Mouse (Mus musculus): ENCODE results near the gene Dtnbp1.

The Dtnbp1 gene

DNA sequence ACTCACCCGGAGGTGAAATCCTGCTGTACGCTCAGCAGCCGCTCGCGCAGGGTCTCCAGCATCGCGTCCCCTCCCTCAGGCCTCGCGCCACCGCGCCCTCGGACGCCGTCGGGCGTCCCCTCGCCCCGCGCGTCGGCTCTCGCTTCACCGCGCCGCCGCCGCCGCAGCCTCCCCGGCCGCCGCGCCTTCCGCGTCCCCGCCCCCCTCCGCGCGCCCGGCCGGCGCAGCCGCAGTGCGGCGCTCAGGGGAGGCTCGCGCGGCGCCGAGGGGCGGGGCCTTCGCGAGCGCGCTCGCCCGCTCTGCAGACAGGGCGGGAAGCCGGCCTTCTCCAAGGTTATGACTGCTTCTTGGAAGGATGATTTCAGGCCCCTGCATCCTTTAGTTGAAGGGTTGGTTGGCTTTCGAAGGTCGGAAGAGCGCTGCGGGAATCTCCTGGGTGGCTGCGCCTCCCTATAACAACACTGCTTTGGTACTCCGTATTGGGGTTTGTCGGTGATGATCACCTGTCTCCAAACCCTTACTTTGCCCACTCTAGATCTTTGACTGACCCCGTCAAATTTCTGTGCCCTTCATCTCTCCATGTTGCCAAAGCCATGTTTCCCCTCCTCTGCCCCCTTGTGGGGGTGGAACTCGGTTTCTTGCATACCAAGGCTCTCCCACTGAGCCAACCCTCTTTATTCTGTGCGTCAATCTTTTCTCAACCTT, at the start of gene Dtnbp1:
TSS of gene Dtnbp1 (minus strand) at position 237 of the 705 bp plus-strand sequence.
- DNase-seq (ENCODE audit: low read depth, low spot score): peak; percentile 90

DNA sequence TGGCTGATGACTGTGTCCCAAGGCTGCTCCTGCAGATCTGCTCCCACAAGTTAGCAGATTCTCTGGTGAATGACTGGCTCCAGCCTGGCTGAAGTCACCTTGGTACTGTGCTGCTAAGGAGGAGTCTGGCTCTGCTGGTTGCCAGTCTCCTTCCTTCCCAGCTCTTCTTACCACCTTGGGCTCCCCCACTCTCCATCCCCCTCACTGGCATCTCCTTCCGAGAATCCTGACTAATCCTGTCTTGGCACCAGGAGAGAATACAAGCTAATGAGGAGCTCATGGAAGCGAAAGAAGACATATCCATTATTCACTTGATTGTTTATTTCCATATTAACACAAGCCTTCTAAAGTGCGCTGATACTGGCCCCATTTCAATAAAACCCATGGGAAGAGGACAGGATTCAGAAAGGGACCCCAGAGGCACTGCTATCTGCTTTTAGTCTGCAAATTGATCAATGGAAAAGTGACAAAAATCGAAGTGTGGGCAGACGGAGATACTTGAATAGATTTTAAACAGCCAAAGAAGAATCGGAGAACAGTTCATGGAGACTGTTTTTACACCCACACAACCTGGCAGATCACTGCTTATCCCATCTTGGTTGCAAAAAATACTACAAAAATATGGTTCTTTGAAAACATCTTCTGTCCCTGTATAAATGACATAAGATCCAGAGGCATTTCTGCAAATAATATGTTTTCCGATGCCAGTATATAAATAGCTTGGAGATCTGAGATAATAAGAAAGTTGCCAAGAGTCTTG, 47.5 kb upstream of the Dtnbp1 start:
- no peak for DNase-seq (ENCODE audit: low read depth, low spot score)

DNA sequence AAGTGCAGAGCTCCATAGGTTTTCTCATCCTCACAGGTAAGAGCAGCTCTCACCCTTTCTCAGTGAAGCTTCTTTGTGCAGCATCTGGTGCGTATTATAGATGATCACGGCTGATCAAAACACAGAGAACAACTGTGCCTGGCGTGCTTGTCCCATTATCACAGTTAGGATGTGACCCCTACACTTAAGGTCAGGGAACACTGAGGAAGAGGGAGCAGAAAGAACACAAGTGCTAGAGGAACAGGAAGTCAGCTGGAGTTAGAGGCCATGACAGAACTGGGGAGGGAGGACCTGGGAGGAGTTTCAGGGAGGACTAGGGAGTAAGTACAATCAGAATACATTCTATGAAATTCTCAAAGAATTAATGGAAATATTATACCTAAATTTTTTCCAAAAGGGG, 41.5 kb upstream of the Dtnbp1 start:
- DNase-seq (ENCODE audit: low read depth, low spot score): no peak

DNA sequence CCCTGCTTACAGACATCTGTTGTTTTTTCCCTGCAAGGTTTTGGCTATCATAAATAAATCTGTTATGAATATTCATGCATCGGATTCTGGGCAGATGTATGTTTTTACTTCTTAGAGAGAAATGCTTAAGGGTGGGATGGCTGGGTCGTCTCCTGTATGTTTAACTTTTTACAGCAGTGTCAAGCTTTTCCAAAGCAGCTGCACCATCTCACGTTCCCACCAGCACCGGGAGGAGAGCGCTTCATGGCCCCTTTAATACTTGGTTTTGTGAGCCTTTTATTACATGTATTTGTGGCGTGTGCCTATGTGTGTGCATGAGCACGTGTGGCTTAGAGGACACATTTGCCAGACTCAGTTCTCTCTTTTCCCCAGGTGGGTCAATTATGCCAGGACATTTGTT, 38.8 kb upstream of the Dtnbp1 start:
- DNase-seq (ENCODE audit: low read depth, low spot score): no peak

DNA sequence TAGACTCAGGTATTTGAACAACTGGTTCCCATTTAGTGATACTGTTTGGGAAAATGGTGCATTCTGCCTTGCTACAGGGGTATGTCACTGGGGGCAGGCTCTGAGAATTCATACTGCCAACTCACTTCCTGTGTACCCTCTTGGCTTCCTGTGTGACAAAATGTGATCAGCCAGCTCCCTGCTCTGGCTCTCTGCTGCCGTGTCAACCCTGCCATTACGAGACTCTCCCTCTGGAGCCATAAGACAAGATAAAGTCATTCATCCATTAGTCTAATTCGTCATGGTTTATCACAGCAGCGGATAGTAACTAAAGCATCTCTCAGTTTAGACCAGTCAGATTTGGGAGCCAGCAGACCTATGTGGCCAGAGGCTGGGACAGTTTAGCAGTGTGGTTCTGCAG, 38.2 kb upstream of the Dtnbp1 start:
- peak; percentile 11 for DNase-seq (ENCODE audit: low read depth, low spot score)

DNA sequence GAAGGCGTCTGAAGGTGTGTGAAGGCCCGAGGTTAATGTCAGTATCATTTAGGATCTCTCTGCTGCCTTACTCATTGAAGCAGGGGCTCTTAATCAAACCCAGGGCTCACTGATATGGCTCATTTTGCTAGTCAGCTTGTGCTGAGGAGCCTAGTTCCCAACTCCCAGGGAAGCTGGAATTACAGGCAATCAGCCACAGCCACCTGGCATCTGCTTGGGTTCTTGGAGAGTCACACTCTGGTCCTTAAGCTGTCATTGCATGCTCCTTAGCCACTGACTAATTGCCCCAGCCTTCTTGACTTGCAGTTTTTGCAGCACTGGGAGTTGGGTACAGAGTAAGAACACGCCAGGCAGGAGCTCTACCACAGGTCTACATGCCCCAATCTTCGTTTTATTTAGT, 34.5 kb upstream of the Dtnbp1 start:
- no peak for DNase-seq (ENCODE audit: low read depth, low spot score)

DNA sequence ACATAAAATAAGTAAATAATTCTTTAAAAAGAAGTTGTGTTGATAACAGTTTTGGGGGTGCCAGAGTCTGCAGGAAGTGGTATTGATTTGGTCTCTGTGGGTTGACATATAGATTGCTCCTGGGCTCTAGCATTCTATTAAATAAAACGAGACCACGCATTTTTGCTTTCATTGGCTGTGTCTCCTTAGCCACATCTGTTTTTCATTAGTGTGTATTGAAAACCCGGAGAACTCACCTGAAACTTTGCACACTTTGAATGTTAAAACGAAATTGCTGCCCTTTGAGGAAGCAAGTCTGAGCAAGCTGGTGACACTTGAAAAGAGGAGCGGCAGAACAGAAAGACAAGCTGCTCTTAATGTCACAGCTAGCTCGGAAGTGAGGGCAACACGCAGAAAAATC, 32.8 kb upstream of the Dtnbp1 start:
- peak; percentile 9 for DNase-seq (ENCODE audit: low read depth, low spot score)

DNA sequence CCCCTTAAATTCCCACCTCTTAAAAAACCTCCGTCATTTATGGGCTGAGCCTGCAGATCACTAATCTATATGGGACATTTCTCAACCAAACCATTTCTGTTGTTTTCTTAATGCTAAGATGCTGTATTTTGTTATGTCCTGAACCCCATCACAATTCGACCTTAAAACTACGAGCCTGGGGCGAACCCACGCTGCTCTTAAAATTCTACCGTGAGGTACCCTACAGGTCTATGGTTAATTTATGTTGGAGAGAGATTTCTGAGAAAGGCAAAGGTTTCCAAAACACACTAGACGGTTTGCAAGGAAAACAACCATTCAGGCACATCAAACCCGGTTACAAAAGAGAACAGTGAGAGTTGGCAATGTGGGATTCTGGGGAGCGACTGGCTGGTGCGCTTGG, 31.4 kb upstream of the Dtnbp1 start:
- no peak for DNase-seq (ENCODE audit: low read depth, low spot score)

DNA sequence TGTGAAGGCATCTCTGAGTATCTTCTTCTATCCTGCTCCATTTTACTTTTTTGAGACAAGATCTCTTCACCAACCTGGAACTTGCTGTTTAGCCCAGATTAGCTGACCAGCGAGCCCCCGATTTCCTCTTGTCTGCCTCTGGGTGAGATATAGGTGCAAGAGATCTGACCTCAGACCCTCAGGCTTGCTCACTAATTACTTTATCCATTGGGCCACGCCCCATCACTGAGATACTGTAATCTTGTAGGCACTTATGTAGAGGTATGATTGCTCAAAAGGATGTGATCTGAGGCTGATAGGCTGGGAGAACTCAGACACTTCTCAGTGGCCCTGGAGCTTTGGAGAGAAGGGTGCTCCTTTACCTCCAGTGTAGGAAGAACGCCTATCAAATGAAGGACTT, 30.5 kb upstream of the Dtnbp1 start:
- DNase-seq (ENCODE audit: low read depth, low spot score): no peak

DNA sequence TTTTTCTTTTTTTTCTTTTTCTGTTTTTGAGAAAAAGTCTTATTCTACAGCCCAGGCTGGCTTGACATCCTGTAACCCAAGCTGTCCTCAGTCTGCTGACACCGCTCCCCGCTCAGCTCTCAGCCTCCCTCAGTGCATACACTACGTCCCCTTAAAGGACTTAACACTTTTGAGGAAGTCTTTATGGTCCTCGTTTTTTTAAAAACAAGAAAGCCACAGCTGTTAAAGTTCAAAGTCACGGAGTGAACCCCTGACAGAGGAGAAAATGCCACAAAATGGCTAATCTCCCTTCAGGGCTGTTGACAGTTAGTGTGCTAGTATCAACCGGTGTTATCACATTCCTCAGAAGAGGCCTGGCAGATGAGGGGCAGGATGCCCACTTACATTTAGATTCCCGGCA, 29.8 kb upstream of the Dtnbp1 start:
- no peak for DNase-seq (ENCODE audit: low read depth, low spot score)

DNA sequence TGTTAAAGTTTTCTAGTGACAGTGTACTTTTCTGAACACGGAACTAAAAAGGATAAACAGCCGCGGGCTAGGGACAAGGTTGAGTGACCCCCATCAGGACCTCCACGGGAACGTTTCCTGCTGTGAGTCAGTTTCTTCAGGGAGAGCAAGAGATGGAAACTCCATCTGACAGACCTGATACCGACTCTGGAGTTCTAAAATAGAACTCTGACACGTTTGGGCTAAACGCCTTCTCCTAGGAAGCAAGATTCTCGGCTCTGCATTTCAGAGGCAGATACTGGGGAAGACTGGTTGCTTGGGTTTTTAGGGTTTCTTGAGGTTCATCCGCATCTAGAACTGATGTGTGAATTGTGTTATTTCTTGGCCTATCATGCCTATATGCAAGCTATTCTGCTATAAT, 29.4 kb upstream of the Dtnbp1 start:
- DNase-seq (ENCODE audit: low read depth, low spot score): no peak

DNA sequence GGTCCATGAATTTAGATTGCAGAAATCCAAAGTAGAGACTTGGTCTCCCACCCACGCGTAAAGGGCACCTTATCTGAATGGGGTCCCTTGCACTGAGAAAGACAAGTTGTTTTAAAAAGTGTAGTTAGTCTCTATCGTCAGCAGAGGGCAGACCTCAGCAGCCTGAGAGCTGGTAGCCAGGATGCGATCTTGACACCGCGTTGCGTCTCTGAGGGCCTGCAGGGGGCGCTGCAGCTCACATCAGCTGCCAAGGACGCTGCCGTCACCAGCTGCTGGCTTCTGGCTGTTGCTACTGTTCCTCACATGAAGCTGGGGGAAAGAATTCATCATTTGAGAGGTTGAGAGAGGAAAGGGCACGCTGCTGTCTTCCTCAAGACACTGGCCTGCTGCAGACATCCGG, 28.9 kb upstream of the Dtnbp1 start:
- peak; percentile 96 for DNase-seq (ENCODE audit: low read depth, low spot score)

DNA sequence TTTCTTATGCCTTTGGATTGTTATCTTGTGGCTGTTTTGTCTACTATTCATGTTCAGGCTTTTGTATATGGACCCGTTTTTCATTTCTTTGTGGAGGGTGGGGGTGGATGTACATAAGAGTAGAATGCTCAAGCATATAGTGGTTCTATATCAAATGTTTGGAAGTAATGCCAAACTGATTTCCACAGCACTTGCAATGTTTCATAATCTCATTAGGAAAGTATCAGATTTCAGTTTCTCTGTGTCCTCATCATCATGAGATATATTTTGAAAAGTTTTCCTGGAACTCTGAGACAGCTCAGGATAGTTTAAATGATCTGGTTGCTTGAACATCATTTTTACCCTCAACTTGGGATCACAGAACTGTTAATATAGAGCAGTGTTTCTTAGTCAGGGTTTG, 27.8 kb upstream of the Dtnbp1 start:
- no peak for DNase-seq (ENCODE audit: low read depth, low spot score)

DNA sequence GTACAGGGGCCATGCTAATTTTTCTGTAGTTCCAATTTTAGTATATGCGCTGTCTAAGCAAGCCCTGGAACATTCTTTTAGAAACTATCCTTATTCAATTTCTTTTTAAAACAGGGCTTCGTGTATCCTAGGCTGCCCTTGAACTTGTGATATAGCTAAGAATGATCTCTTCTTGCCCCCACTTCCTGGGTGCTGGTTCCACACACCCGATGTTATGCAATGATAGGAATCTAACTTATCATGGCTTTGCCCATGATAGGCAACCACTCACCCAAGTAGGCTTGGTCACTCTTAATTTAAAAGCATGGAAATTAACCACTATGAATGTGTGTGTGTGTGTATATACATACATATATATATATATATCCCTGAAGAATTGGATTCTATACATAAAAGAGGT, 24.3 kb upstream of the Dtnbp1 start:
- no peak for DNase-seq (ENCODE audit: low read depth, low spot score)

DNA sequence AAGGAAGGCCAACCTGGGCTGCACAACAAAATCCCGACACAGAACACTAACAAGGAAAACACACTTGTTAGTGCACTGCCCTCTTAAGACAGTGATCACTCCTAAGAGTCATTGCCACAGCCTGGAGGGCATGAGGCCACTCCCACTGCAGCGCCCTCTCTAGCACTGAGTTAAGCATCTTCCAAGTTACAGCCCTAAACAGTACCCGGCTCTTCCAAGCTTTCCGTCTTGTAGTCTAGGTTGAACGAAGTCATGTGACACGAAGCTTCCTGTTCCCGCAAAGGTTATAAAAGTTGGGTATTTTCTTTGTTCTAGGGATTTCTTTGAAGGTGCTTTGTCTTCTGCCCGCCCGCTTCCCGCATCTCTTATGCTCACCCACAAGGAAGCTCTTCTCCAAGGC, 22.9 kb upstream of the Dtnbp1 start:
- no peak for DNase-seq (ENCODE audit: low read depth, low spot score)

DNA sequence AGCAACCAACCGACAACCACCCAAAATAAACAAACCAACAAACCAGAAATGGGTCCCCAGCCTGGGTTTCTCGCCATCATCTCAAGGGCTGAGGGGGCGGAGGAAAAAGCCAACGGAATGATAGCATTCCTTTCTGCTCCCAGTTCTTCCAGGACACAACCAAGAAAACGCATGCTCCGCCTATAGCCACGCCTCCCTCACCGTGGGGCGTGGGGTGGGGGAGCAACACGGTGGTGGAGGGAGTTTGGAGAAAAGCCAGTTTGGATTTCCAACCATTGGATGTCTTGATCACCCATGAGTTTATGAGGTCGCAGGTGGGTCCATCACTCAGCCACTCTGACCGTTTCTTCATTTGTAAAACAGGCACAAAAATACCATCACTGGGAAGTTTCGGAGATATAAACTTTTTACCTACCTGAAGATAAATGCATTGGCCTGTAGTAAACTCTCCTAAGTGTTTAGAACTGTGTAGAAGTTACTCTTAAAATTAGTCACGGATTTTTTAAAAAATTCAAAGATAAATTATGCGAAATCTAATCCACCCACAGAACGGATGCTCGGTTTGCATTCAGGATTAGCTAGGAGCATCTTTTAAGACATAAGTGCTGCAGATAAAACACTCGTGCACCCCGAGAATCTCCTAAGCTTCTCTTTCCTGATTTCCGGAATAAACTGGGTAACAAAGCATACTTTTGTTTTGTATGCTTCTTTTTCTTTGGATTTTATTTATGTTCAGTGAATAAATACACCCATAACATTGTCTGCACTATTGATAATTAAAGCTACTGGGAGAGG, 21.6 kb upstream of the Dtnbp1 start:
- no peak for DNase-seq (ENCODE audit: low read depth, low spot score)

DNA sequence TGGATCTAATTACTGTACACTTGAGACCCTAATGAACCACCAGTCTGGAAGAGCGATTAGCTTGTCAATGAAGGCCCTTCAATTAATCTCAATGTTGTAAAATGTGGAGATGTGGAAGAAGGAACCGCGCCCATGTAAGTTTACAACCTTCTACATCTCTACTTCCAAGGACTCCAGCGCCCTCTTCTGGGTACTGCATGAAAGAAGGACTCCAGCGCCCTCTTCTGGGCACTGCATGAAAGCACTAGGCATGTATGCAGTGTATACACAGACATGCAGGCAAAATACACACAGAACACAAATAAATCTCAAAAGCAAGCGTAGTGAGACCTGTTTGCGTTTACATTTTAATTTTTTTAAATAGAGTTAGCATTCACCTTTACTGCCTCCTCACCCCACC, 6.2 kb upstream of the Dtnbp1 start:
- DNase-seq (ENCODE audit: low read depth, low spot score): peak; percentile 76

DNA sequence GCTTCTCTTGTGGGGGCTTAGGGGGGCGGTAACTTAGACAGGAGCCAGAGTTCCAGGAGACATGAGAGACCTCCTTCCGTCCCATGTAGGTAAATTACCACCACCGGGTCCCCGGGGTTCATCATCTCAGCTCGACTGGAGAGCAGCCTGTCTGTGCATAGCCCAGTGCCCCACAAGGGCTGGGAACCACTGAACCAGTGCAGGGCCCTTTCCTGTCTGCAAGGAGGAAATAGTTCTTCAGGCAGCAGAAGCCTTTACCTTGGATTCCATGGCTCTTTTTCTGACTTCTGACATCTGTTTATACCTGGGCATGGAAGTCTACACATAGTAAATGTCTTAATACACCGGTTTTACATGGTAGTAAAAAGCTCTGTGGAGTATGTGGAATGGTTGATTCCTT, 5.8 kb upstream of the Dtnbp1 start:
- no peak for DNase-seq (ENCODE audit: low read depth, low spot score)

DNA sequence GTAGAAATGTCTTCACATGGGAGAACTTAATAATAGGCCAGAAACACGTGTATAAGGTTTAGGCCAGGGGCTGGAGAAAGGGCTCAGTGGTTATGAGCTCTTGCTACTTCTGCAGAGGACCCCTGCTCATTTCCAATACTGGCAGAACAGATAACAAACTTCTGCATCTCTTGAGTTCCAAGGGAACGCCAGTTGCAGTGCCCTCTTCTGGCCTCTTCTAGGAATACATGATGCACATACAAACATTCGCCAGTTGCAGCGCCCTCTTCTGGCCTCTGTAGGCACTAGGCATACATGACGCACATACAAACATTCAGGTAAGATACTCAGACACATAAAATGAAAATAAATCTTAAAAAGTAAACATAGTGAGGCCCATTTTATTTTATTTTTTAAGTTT, 4.5 kb upstream of the Dtnbp1 start:
- DNase-seq (ENCODE audit: low read depth, low spot score): peak; percentile 77

DNA sequence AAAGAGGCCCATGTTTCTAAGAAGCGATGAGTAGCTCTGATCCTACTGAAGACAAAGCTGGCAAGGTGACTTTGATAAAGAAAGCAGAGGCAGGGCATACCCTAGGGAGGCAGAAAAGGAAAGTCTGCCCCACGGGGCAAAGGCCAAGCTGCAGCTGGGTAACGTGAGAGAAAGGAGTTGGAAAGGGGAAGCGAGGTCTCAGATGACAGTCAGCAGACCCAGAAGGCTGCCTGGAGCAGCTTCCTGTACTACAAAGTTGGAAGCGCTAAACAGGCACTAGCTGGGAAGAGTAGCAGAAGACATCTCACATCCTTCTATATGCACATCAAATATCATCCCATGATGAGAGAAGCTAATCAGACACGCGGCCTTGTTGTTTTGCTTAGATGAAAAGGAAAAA, 3.9 kb upstream of the Dtnbp1 start:
- no peak for DNase-seq (ENCODE audit: low read depth, low spot score)

DNA sequence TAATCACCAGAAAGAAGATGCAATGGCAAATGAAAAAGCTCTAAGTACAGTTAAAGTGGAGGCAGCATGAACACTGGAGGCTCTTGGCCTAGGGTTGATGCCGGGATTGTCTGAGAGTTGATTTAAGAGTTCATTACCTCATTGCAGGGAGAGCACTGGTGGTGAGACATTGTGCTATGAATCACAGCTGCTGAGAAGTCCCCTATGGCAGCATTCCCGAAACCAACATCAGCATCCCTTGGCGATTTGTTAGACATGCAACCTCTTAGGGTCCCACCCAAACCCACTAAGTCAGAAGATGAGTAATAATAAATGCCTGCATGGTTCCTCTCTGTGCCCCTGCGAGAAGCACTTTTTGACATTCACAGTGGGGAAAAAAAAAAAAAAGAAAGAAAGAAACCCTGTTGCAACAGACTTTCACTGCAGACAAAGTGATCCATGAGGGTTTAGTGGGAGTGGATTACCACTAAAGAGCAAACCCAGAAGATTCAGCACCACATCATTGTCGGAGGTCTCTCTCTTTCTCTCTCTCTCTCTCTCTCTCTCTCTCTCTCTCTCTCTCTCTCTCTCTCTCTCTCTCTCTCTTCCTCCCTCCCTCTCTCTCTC, 3.1 kb upstream of the Dtnbp1 start:
- DNase-seq (ENCODE audit: low read depth, low spot score): no peak

DNA sequence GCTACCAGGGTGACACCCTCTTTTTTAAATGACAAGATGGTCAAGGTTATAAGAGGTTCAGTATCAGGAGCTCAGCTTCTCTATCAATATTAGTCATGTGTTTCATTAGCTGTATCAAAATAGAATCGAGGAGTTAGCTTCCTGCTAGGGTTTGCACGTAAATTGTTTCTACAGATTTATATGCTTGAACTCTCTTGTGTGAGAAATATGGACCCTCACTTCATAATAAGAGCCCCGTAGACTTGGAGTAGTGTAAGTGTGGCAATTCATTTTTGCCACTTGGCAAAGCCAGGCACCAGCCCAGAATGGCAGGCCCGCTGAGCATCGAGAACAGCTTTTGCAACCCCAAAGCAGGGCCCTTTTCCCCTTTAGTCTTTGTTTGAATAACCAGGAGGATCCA, 1.1 kb upstream of the Dtnbp1 start:
- DNase-seq (ENCODE audit: low read depth, low spot score): no peak
